Mouse (Mus musculus): ENCODE measurements around the gene Adgra1. TPM values are rescaled to one million over a fixed set of nuclear protein-coding genes. Genes with fewer than 3 reads are reported as not detected.

Adgra1 gene
- total RNA-seq, 2 experiments from 2014 or later = 0.05 TPM

GRCm38 (mm10) chr7:139845101-139845500 lies 11.1 kb downstream of the Adgra1 start:
- DNase-seq (ENCODE audit: low spot score in 2 of 2) = no peak

GRCm38 (mm10) chr7:139850152-139850551 lies 16.2 kb downstream of the Adgra1 start:
- no peak for DNase-seq (ENCODE audit: low spot score in 2 of 2)

GRCm38 (mm10) chr7:139850677-139851076 lies 16.7 kb downstream of the Adgra1 start:
- DNase-seq (ENCODE audit: low spot score in 2 of 2) = no peak

GRCm38 (mm10) chr7:139851098-139851497 lies 17.1 kb downstream of the Adgra1 start:
- no peak for DNase-seq (ENCODE audit: low spot score in 2 of 2)

- DNase-seq (ENCODE audit: low spot score in 2 of 2) = no peak
Observed at GRCm38 (mm10) chr7:139855261-139855660, 21.3 kb downstream of the Adgra1 start.

- peak; percentile 38 to 57 for DNase-seq (ENCODE audit: low spot score in 2 of 2)
Observed at GRCm38 (mm10) chr7:139861411-139861810, 27.4 kb downstream of the Adgra1 start.

- no peak for DNase-seq (ENCODE audit: low spot score in 2 of 2)
Observed at GRCm38 (mm10) chr7:139863076-139863475, 29.1 kb downstream of the Adgra1 start.

GRCm38 (mm10) chr7:139864253-139864652 lies 30.3 kb downstream of the Adgra1 start:
- no peak for DNase-seq (ENCODE audit: low spot score in 2 of 2)

GRCm38 (mm10) chr7:139864871-139865270 lies 30.9 kb downstream of the Adgra1 start:
- no peak for DNase-seq (ENCODE audit: low spot score in 2 of 2)

GRCm38 (mm10) chr7:139871014-139871413 lies 37.0 kb downstream of the Adgra1 start:
- no peak for DNase-seq (ENCODE audit: low spot score in 2 of 2)

GRCm38 (mm10) chr7:139877167-139877792 lies 43.3 kb downstream of the Adgra1 start:
- no peak for DNase-seq (ENCODE audit: low spot score in 2 of 2)

- no peak for DNase-seq (ENCODE audit: low spot score in 2 of 2)
Observed at GRCm38 (mm10) chr7:139878122-139878521, 44.1 kb downstream of the Adgra1 start.

- DNase-seq (ENCODE audit: low spot score in 2 of 2) = no peak
Observed at GRCm38 (mm10) chr7:139878621-139879020, 44.6 kb downstream of the Adgra1 start.

- DNase-seq (ENCODE audit: low spot score in 2 of 2) = no peak
Observed at GRCm38 (mm10) chr7:139883545-139883944, 49.6 kb downstream of the Adgra1 start.

- DNase-seq (ENCODE audit: low spot score in 2 of 2) = no peak
Observed at GRCm38 (mm10) chr7:139891779-139892178, 57.8 kb downstream of the Adgra1 start.

GRCm38 (mm10) chr7:139894655-139895557 lies 60.9 kb downstream of the Adgra1 start, which contains the start of gene Kndc1:
Gene Kndc1, plus strand, starts transcription at chr7:139894696.
- peak; percentile 38 to 53 for DNase-seq (ENCODE audit: low spot score in 2 of 2)

GRCm38 (mm10) chr7:139896271-139896670 lies 62.3 kb downstream of the Adgra1 start:
- no peak for DNase-seq (ENCODE audit: low spot score in 2 of 2)

- no peak for DNase-seq (ENCODE audit: low spot score in 2 of 2)
Observed at GRCm38 (mm10) chr7:139896796-139897195, 62.8 kb downstream of the Adgra1 start.

- no peak for DNase-seq (ENCODE audit: low spot score in 2 of 2)
Observed at GRCm38 (mm10) chr7:139898606-139899005, 64.6 kb downstream of the Adgra1 start.

- no peak for DNase-seq (ENCODE audit: low spot score in 2 of 2)
Observed at GRCm38 (mm10) chr7:139899505-139899904, 65.5 kb downstream of the Adgra1 start.

- DNase-seq (ENCODE audit: low spot score in 2 of 2) = no peak
Observed at GRCm38 (mm10) chr7:139900456-139900855, 66.5 kb downstream of the Adgra1 start.

GRCm38 (mm10) chr7:139900896-139901295 lies 66.9 kb downstream of the Adgra1 start:
- DNase-seq (ENCODE audit: low spot score in 2 of 2) = no peak

All from gastrocnemius, postnatal 4 days (tissue).